Comparison of ENCODE assay signal across 10 mouse cellular contexts in the genomic region with DNA sequence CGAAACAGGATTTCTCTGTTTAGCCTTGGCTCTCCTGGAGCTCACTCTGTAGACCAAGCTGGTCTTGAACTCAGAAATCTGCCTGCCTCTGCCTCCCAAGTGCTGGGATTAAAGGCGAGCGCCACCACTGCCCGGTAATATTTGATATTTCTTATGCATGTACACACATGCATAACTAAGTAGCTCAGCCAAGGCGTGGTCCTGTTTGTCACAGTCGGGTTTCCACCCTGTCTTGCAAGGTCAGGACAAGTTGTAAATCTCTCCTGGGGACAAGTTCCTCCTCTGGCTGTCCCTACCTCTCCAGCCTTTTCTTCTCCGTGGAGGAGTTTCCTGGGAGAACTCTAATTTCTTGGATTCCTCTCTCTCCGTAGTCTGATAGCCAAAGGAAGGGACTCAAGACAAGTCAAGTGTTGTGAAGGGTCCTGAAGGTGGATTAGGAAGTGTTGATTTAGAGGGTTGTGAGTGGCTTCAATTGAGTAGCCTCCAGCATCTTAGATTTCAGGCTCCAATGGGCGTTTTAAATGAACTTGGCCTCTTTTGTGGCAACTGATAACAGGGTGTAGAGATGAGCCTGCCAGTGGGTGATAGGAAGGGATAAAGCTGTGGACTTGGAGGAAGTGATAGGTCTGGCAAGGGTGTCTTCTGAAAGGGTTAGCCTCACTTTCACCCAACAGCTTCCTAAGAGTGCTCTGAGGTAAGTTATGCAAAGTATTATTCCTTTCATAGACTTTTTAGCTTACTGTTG. TPM values are rescaled to one million over a fixed set of nuclear protein-coding genes. Genes with fewer than 3 reads are reported as not detected.
A peak's percentile ranks its signal among the peaks of the same experiment; 100 is the strongest.
DNase-seq lines count a peak whose midpoint lies in the region; ATAC-seq and TF ChIP-seq lines count a peak whose summit lies in the region.
"Had no signal": no experiment of that assay in that cellular context is flagged by ENCODE, and none has a peak within 500 bp of the region (broad histone marks: within the 10 kb centered on the region; RNA-seq: fewer than 3 reads in every experiment).

Gene Frrs1 (plus strand): TSS at position 524 of the 745 bp plus-strand sequence.

- H3K79me2 ChIP-seq in MEL (ENCODE audit: control insufficient read depth, insufficient read depth, low read length, poor library complexity) = peaks cover 28% of the 10 kb centered on the region

- TF ChIP-seq EP300 in MEL (IDR thresholded peaks at IDR 0.05; ENCODE audit: low read depth in 1 of 2, low read length in 2 of 2) = peak; percentile 98 to 99

- H3K27ac ChIP-seq in hindbrain, embryonic 12.5 days = no peak within 1 kb of the TSS
- H3K27ac ChIP-seq in hindbrain, embryonic 11.5 days (ENCODE audit: low read depth, low read length) = no peak within 1 kb of the TSS
- H3K27ac ChIP-seq in MEL (ENCODE audit: control insufficient read depth, low read depth, low read length) = peak within 1 kb of the TSS; percentile 99
- no peak within 1 kb of the TSS for H3K27ac ChIP-seq in gastrocnemius, adult 2 months
- H3K27ac ChIP-seq: neural tube, embryonic 13.5 days had no signal

- no peak within 1 kb of the TSS for H3K4me2 ChIP-seq in hindbrain, embryonic 12.5 days (replicated peaks)
- no peak within 1 kb of the TSS for H3K4me2 ChIP-seq in hindbrain, embryonic 11.5 days (replicated peaks; ENCODE audit: low read depth, low read length)
- H3K4me2 ChIP-seq: neural tube, embryonic 13.5 days had no signal

- H3K4me3 ChIP-seq in hindbrain, embryonic 12.5 days = no peak within 1 kb of the TSS
- H3K4me3 ChIP-seq in hindbrain, embryonic 11.5 days (ENCODE audit: low read depth, low read length) = no peak within 1 kb of the TSS
- H3K4me3 ChIP-seq in MEL (ENCODE audit: control insufficient read depth in 1 of 2, insufficient read depth in 1 of 2, low read depth in 2 of 2, low read length in 2 of 2) = peak within 1 kb of the TSS; percentile 76 to 79
- no peak within 1 kb of the TSS for H3K4me3 ChIP-seq in gastrocnemius, adult 2 months
- H3K4me3 ChIP-seq: neural tube, embryonic 13.5 days had no signal

- TF ChIP-seq RAD21 in MEL (IDR thresholded peaks at IDR 0.05; ENCODE audit: low read depth, low read length) = no peak

- no peaks in the 10 kb centered on the region for H3K27me3 ChIP-seq in hindbrain, embryonic 12.5 days
- no peaks in the 10 kb centered on the region for H3K27me3 ChIP-seq in hindbrain, embryonic 11.5 days (ENCODE audit: control insufficient read depth, insufficient read depth, low read length)
- no peaks in the 10 kb centered on the region for H3K27me3 ChIP-seq in MEL (ENCODE audit: control insufficient read depth in 1 of 2, insufficient read depth in 2 of 2, low read length in 2 of 2)
- H3K27me3 ChIP-seq: neural tube, embryonic 13.5 days had no signal

- H3K9me3 ChIP-seq in hindbrain, embryonic 12.5 days (replicated peaks) = no peaks in the 10 kb centered on the region
- H3K9me3 ChIP-seq in hindbrain, embryonic 11.5 days (ENCODE audit: control insufficient read depth, low read length) = no peaks in the 10 kb centered on the region
- H3K9me3 ChIP-seq in MEL (replicated peaks; ENCODE audit: insufficient read depth, low read length) = no peaks in the 10 kb centered on the region
- H3K9me3 ChIP-seq: neural tube, embryonic 13.5 days had no signal

- H3K4me1 ChIP-seq in hindbrain, embryonic 12.5 days = peaks cover 5% of the 10 kb centered on the region; the same call in 1 of the 2 replicates
- H3K4me1 ChIP-seq in hindbrain, embryonic 11.5 days (replicated peaks; ENCODE audit: control insufficient read depth, insufficient read depth, low read length) = no peaks in the 10 kb centered on the region
- peaks cover 8 to 24% of the 10 kb centered on the region in 2 experiments for H3K4me1 ChIP-seq in MEL (ENCODE audit: control insufficient read depth in 1 of 2, insufficient read depth in 2 of 2, low read length in 2 of 2)

- no peak for TF ChIP-seq CTCF in MEL (IDR thresholded peaks at IDR 0.05 in 2 of 3, conservative IDR thresholded peaks at IDR 0.05 in 1 of 3; ENCODE audit: control insufficient read depth in 1 of 3, insufficient read depth in 1 of 3, low read depth in 2 of 3, low read length in 3 of 3, poor library complexity in 1 of 3, severe bottlenecking in 1 of 3)
- no peak for TF ChIP-seq CTCF in gastrocnemius, adult 2 months (IDR thresholded peaks at IDR 0.05)

- ATAC-seq in hindbrain, embryonic 12.5 days (ENCODE audit: low FRiP score) = no peak
- ATAC-seq in hindbrain, embryonic 11.5 days (ENCODE audit: low FRiP score) = no peak
- ATAC-seq in erythroid progenitor cell, adult 5-6 weeks (replicated peaks; ENCODE audit: low FRiP score, poor library complexity, severe bottlenecking) = peak; percentile 77
- peak; percentile 59 for ATAC-seq in megakaryocyte progenitor cell, adult 5-6 weeks (replicated peaks; ENCODE audit: poor library complexity)

- no peak within 1 kb of the TSS for H3K9ac ChIP-seq in hindbrain, embryonic 12.5 days
- H3K9ac ChIP-seq in hindbrain, embryonic 11.5 days (ENCODE audit: low read depth, low read length) = no peak within 1 kb of the TSS
- H3K9ac ChIP-seq in MEL (ENCODE audit: control insufficient read depth, low read depth, low read length, poor library complexity, severe bottlenecking) = peak within 1 kb of the TSS; percentile 75
- H3K9ac ChIP-seq: neural tube, embryonic 13.5 days had no signal

- 90% methylated on average over 9 of the region's 9 CpGs for WGBS in hindbrain, embryonic 12.5 days
- 90% methylated on average over 9 of the region's 9 CpGs for WGBS in hindbrain, embryonic 11.5 days

- no peaks in the 10 kb centered on the region for H3K36me3 ChIP-seq in hindbrain, embryonic 12.5 days
- no peaks in the 10 kb centered on the region for H3K36me3 ChIP-seq in hindbrain, embryonic 11.5 days (ENCODE audit: control insufficient read depth, insufficient read depth, low read length)
- H3K36me3 ChIP-seq in MEL (ENCODE audit: control insufficient read depth in 1 of 2, insufficient read depth in 2 of 2, low read length in 2 of 2) = peaks cover 0 to 27% of the 10 kb centered on the region in 2 experiments; a peak in 2 of 4 replicates
- H3K36me3 ChIP-seq: neural tube, embryonic 13.5 days had no signal

- intact Hi-C loops in gastrocnemius, adult 2 months (cut with DNase I) = loop anchor here (10.0 kb wide), 1 partner anchor 824 kb away; no protein-coding TSS in a partner anchor

- peak in 1 of 2 experiments; percentile 56; a peak in 1 of 4 replicates for TF ChIP-seq POLR2A in MEL (IDR thresholded peaks at IDR 0.05; ENCODE audit: control insufficient read depth in 1 of 2, insufficient read depth in 1 of 2, low read depth in 1 of 2, low read length in 2 of 2, poor library complexity in 1 of 2)

- no peak for DNase-seq in hindbrain, embryonic 11.5 days (ENCODE audit: low spot score)
- peak; percentile 94 for DNase-seq in MEL (ENCODE audit: low read depth, low spot score)
- no peak for DNase-seq in gastrocnemius, adult 2 months
- DNase-seq in urinary bladder, postnatal 4 days (ENCODE audit: low spot score in 2 of 2) = no peak
- DNase-seq in frontal cortex, postnatal 10 days (ENCODE audit: low spot score in 2 of 2) = no peak
- DNase-seq: kidney, adult 11 months had no signal

TF ChIP-seq in MEL, 35 proteins besides CTCF, POLR2A, EP300 and RAD21 (continues in another document):
- TF ChIP-seq CHD1 (IDR thresholded peaks at IDR 0.05; ENCODE audit: low read depth, low read length) = peak; percentile 82; the same call in 1 of the 2 replicates
- TF ChIP-seq RCOR1 (IDR thresholded peaks at IDR 0.05; ENCODE audit: low read depth, low read length) = peak; percentile 98
- TF ChIP-seq MEF2A (IDR thresholded peaks at IDR 0.05; ENCODE audit: extremely low read depth, insufficient replicate concordance, low read depth, low read length, poor library complexity, severe bottlenecking) = no peak; the same call in 1 of the 2 replicates
- no peak for TF ChIP-seq SMC3 (IDR thresholded peaks at IDR 0.05; ENCODE audit: low read depth, low read length)
- TF ChIP-seq HCFC1 (IDR thresholded peaks at IDR 0.05; ENCODE audit: low read depth, low read length) = 0 out of 2 replicates have a peak, but pooled peaks have one; percentile 63
- peak; percentile 97 for TF ChIP-seq SIN3A (IDR thresholded peaks at IDR 0.05; ENCODE audit: low read length)
- no peak for TF ChIP-seq NRF1 (IDR thresholded peaks at IDR 0.05; ENCODE audit: insufficient read depth, low read depth, low read length, poor library complexity, severe bottlenecking)
- TF ChIP-seq MXI1 (IDR thresholded peaks at IDR 0.05; ENCODE audit: low read depth, low read length) = peak; percentile 76
- TF ChIP-seq NELFE (IDR thresholded peaks at IDR 0.05; ENCODE audit: low read depth, low read length) = peak; percentile 80
- TF ChIP-seq TCF12 (IDR thresholded peaks at IDR 0.05; ENCODE audit: low read depth, low read length) = peak; percentile 99
- no peak for TF ChIP-seq ZKSCAN1 (IDR thresholded peaks at IDR 0.05; ENCODE audit: low read depth, low read length)
- TF ChIP-seq ZMIZ1 (IDR thresholded peaks at IDR 0.05; ENCODE audit: low read depth, low read length) = peak; percentile 86
- TF ChIP-seq KAT2A (conservative IDR thresholded peaks at IDR 0.05; ENCODE audit: low read depth, low read length) = peak; percentile 26
- peak; percentile 64 for TF ChIP-seq BHLHE40 (IDR thresholded peaks at IDR 0.05; ENCODE audit: borderline replicate concordance, low read depth, low read length)
- TF ChIP-seq MAZ (IDR thresholded peaks at IDR 0.05; ENCODE audit: low read depth, low read length) = peak; percentile 83; the same call in 1 of the 2 replicates
- TF ChIP-seq MYC (IDR thresholded peaks at IDR 0.05; ENCODE audit: low read depth, low read length) = peak; percentile 52; the same call in 1 of the 2 replicates
- 0 out of 2 replicates have a peak, but pooled peaks have one; percentile 64 for TF ChIP-seq JUND (IDR thresholded peaks at IDR 0.05; ENCODE audit: low read depth, low read length)
- TF ChIP-seq ETS1 (IDR thresholded peaks at IDR 0.05; ENCODE audit: low read depth, low read length) = peak; percentile 91
- TF ChIP-seq ZNF384 (IDR thresholded peaks at IDR 0.05; ENCODE audit: low read depth, low read length) = 0 out of 2 replicates have a peak, but pooled peaks have one; percentile 12

RNA-seq across cellular contexts. Expression of gene Frrs1, which starts in this region (rescaled TPM):
- 6.0 and 10.2 TPM in 2 replicates for polyA plus RNA-seq in hindbrain, embryonic 12.5 days (2016; fragmentation: Nextera tagmentation; extraction: Ambion mirVana)
- polyA plus RNA-seq in hindbrain, embryonic 11.5 days (2014; fragmentation: Nextera tagmentation; extraction: Ambion mirVana) = 9.5 and 10.3 TPM in 2 replicates
- 78.5 and 88.3 TPM in 2 replicates for total RNA-seq in MEL (2012; rRNA removed)
- polyA plus RNA-seq in MEL (2012; ENCODE audit: insufficient read depth in 1 of 2, insufficient read length in 2 of 2, low read depth in 1 of 2, low replicate concordance in 2 of 2, missing spikeins in 1 of 2) = 100 to 1,000 TPM in 1 of 2 experiments, 10 to 100 TPM in 1; 84.6 to 625 TPM
- total RNA-seq in erythroid progenitor cell, adult 5-6 weeks (2015; ENCODE audit: low replicate concordance) = 15.9 and 23.5 TPM in 2 replicates
- total RNA-seq in erythroid progenitor cell, adult 5-6 weeks (2017; ENCODE audit: low replicate concordance) = 9.6 and 16.8 TPM in 2 replicates
- 73.1 and 73.3 TPM in 2 replicates for total RNA-seq in megakaryocyte progenitor cell, adult 5-6 weeks (2015)
- 49.4 and 50.4 TPM in 2 replicates for total RNA-seq in megakaryocyte progenitor cell, adult 5-6 weeks (2017)
- 1 to 10 TPM; 1.9 to 2.7 TPM for total RNA-seq in gastrocnemius, adult 2 months (2021)

Comparison
In these comparisons a context has a peak if more than half of its experiments do, and no peak if none do; other contexts are left out.
1. ATAC-seq: peak in erythroid progenitor cell, adult 5-6 weeks (single experiment) and megakaryocyte progenitor cell, adult 5-6 weeks (single experiment); none in hindbrain, embryonic 12.5 days (single experiment) and hindbrain, embryonic 11.5 days (single experiment).
2. H3K4me3 ChIP-seq: peak in MEL (2 of 2); none in hindbrain, embryonic 12.5 days (single experiment), hindbrain, embryonic 11.5 days (single experiment) and gastrocnemius, adult 2 months (single experiment).